Mouse (Mus musculus) limb, embryonic 10.5 days (tissue): ENCODE measurements around the gene Sp2. TPM values are rescaled to one million over a fixed set of nuclear protein-coding genes. Genes with fewer than 3 reads are reported as not detected.

Experiments used
- polyA plus RNA-seq: library from polyadenylated mRNA; unstranded; fragments of >200 nt; fragmentation: Nextera tagmentation; extraction: Ambion mirVana; gene quantifications from 2 replicates; pipeline ENCODE4 v1.2.1, GENCODE M21; 2016

The Sp2 gene
- polyA plus RNA-seq, 1 experiment from 2014 or later = 28.1 TPM

Other genes starting within 250 kb of the Sp2 start
- gene Snx11, start 205.4 kb downstream of the Sp2 start, polyA plus RNA-seq = 21.4 and 22.0 TPM in 2 replicates
- 179 and 200 TPM in 2 replicates for gene Cbx1, start 193.8 kb downstream of the Sp2 start, polyA plus RNA-seq
- 60.0 and 69.3 TPM in 2 replicates for gene Nfe2l1, start 153.0 kb downstream of the Sp2 start, polyA plus RNA-seq
- gene Copz2, start 133.1 kb downstream of the Sp2 start, polyA plus RNA-seq = 25.9 and 39.9 TPM in 2 replicates
- 85.3 and 90.0 TPM in 2 replicates for gene Cdk5rap3, start 66.5 kb downstream of the Sp2 start, polyA plus RNA-seq
- gene Prr15l, start 54.9 kb downstream of the Sp2 start, polyA plus RNA-seq = 0.58 and 0.71 TPM in 2 replicates
- 31.3 and 33.0 TPM in 2 replicates for gene Pnpo, start 39.0 kb downstream of the Sp2 start, polyA plus RNA-seq
- 9.2 and 11.8 TPM in 2 replicates for gene Sp6, start 30.4 kb upstream of the Sp2 start, polyA plus RNA-seq
- 47.5 and 50.4 TPM in 2 replicates for gene Scrn2, start 47.0 kb upstream of the Sp2 start, polyA plus RNA-seq
- gene Lrrc46, start 58.4 kb upstream of the Sp2 start, polyA plus RNA-seq = 0.90 and 1.0 TPM in 2 replicates
- 93.6 and 94.8 TPM in 2 replicates for gene Mrpl10, start 58.6 kb upstream of the Sp2 start, polyA plus RNA-seq
- gene Osbpl7, start 67.7 kb upstream of the Sp2 start, polyA plus RNA-seq = 8.3 and 10.1 TPM in 2 replicates
- gene Tbx21, start 132.4 kb upstream of the Sp2 start, polyA plus RNA-seq = 0.05 and 0.08 TPM in 2 replicates
- 6.1 and 7.8 TPM in 2 replicates for gene Tbkbp1, start 168.5 kb upstream of the Sp2 start, polyA plus RNA-seq
- gene Kpnb1, start 204.9 kb upstream of the Sp2 start, polyA plus RNA-seq = 82.8 and 88.9 TPM in 2 replicates